Mouse (Mus musculus) heart, embryonic 11.5 days (tissue): ENCODE results near the gene Rtp2. TPM values are rescaled to one million over a fixed set of nuclear protein-coding genes. Genes with fewer than 3 reads are reported as not detected.
A peak's percentile ranks its signal among the peaks of the same experiment; 100 is the strongest.

ENCODE experiments used
- ATAC-seq: fragments of 200-750 bp; cut with Nextera tagmentation; replicated peaks from 2 replicates; pipeline ENCODE4 v1.8.0; 2017; ENCODE audit warnings: moderate library complexity; ENCODE audit not compliant: insufficient number of reproducible peaks, low FRiP score, low TSS enrichment
- H3K27ac ChIP-seq: fragments of 300-500 bp; sonication (generic); 2 replicates; pipeline ENCODE4 v1.5.1; 2014; ENCODE audit warnings: mild to moderate bottlenecking, low read depth, low read length
- H3K27me3 ChIP-seq: fragments of 300-500 bp; sonication (generic); 2 replicates; pipeline ENCODE4 v1.6.1; 2014; ENCODE audit warnings: mild to moderate bottlenecking, low read length, mixed read lengths; ENCODE audit not compliant: control insufficient read depth, insufficient read depth
- H3K36me3 ChIP-seq: fragments of 300-500 bp; sonication (generic); 2 replicates; pipeline ENCODE4 v1.6.1; 2014; ENCODE audit warnings: mild to moderate bottlenecking, low read length, moderate library complexity, mixed read lengths; ENCODE audit not compliant: control insufficient read depth, insufficient read depth
- H3K4me1 ChIP-seq: fragments of 300-500 bp; sonication (generic); 2 replicates; pipeline ENCODE4 v1.6.1; 2014; ENCODE audit warnings: low read length; ENCODE audit not compliant: control insufficient read depth, insufficient read depth
- H3K4me2 ChIP-seq: fragments of 300-500 bp; sonication (generic); 2 replicates; pipeline ENCODE4 v1.6.1; 2014; ENCODE audit warnings: mild to moderate bottlenecking, moderate library complexity
- H3K4me3 ChIP-seq: fragments of 300-500 bp; sonication (generic); 2 replicates; pipeline ENCODE4 v1.5.1; 2014; ENCODE audit warnings: low read depth, low read length
- H3K9ac ChIP-seq: fragments of 300-500 bp; sonication (generic); 2 replicates; pipeline ENCODE4 v1.6.1; 2014; ENCODE audit warnings: mild to moderate bottlenecking, low read depth, low read length, moderate library complexity
- H3K9me3 ChIP-seq: fragments of 300-500 bp; sonication (generic); replicated peaks from 2 replicates; pipeline ENCODE4 v1.6.1; 2016; ENCODE audit warnings: low read length; ENCODE audit not compliant: control insufficient read depth
- WGBS: fragments of 180-500 bp; shearing (Covaris S2); extraction: QIAGEN DNeasy Blood & Tissue Kit; methylation state at CpG from one replicate; pipeline ENCODE4 v1.1.7; 2014; ENCODE audit not compliant: insufficient replicate concordance; 5-methylcytosine and 5-hydroxymethylcytosine counted together
- polyA plus RNA-seq: library from polyadenylated mRNA; unstranded; fragments of >200 nt; fragmentation: Nextera tagmentation; extraction: Ambion mirVana; gene quantifications from 2 replicates; pipeline ENCODE4 v1.2.1, GENCODE M21; 2014

Rtp2 gene
- polyA plus RNA-seq, 1 experiment from 2014 or later: not detected

GRCm38 (mm10) chr16:23962401-23962800 lies 30.2 kb upstream of the Rtp2 start:
- H3K27ac ChIP-seq: no peak overlapping the region
- no peak overlapping the region for H3K9ac ChIP-seq
- no peak overlapping the region for H3K4me3 ChIP-seq
- H3K4me2 ChIP-seq: no peak overlapping the region
- no peak for ATAC-seq
- no peaks in the 10 kb centered on the region for H3K36me3 ChIP-seq
- WGBS: 72% methylated on average over 2 of the region's 2 CpGs
- no peaks in the 10 kb centered on the region for H3K27me3 ChIP-seq
- H3K4me1 ChIP-seq: no peaks in the 10 kb centered on the region
- no peaks in the 10 kb centered on the region for H3K9me3 ChIP-seq

GRCm38 (mm10) chr16:23958938-23959337 lies 26.7 kb upstream of the Rtp2 start:
- Histone ChIP-seq H3K9me3 (no peaks in the 10 kb centered on the region), H3K4me3 (no peak overlapping the region), H3K27ac (no peak overlapping the region), H3K4me2 (no peak overlapping the region), H3K27me3 (no peaks in the 10 kb centered on the region), H3K4me1 (no peaks in the 10 kb centered on the region), H3K36me3 (no peaks in the 10 kb centered on the region), H3K9ac (no peak overlapping the region)
- no peak for ATAC-seq

GRCm38 (mm10) chr16:23953959-23954260 lies 21.7 kb upstream of the Rtp2 start:
- WGBS: 0% methylated on average over 1 of the region's 1 CpGs
- Histone ChIP-seq H3K9ac (no peak overlapping the region), H3K27me3 (no peaks in the 10 kb centered on the region), H3K36me3 (no peaks in the 10 kb centered on the region), H3K9me3 (no peaks in the 10 kb centered on the region), H3K4me1 (no peaks in the 10 kb centered on the region), H3K4me3 (no peak overlapping the region), H3K4me2 (no peak overlapping the region), H3K27ac (no peak overlapping the region)
- no peak for ATAC-seq

GRCm38 (mm10) chr16:23953189-23953958 lies 21.2 kb upstream of the Rtp2 start:
- Histone ChIP-seq H3K4me3 (no peak overlapping the region), H3K9ac (no peak overlapping the region), H3K4me2 (no peak overlapping the region), H3K36me3 (no peaks in the 10 kb centered on the region), H3K4me1 (no peaks in the 10 kb centered on the region), H3K9me3 (no peaks in the 10 kb centered on the region), H3K27me3 (no peaks in the 10 kb centered on the region), H3K27ac (no peak overlapping the region)
- 42% methylated on average over 11 of the region's 11 CpGs for WGBS
- no peak for ATAC-seq

- Histone ChIP-seq H3K27ac (no peak overlapping the region), H3K4me3 (no peak overlapping the region), H3K4me2 (no peak overlapping the region), H3K27me3 (no peaks in the 10 kb centered on the region), H3K9ac (no peak overlapping the region), H3K4me1 (no peaks in the 10 kb centered on the region), H3K9me3 (no peaks in the 10 kb centered on the region), H3K36me3 (no peaks in the 10 kb centered on the region)
- no peak for ATAC-seq
- WGBS: 77% methylated on average over 4 of the region's 4 CpGs
Measured at GRCm38 (mm10) chr16:23952101-23952727, 20.0 kb upstream of the Rtp2 start.

- no peak overlapping the region for H3K27ac ChIP-seq
- no peak overlapping the region for H3K9ac ChIP-seq
- ATAC-seq: no peak
- H3K4me2 ChIP-seq: no peak overlapping the region
- no peaks in the 10 kb centered on the region for H3K27me3 ChIP-seq
- no peaks in the 10 kb centered on the region for H3K4me1 ChIP-seq
- WGBS: 82% methylated on average over 6 of the region's 6 CpGs
- H3K4me3 ChIP-seq: no peak overlapping the region
- H3K9me3 ChIP-seq: no peaks in the 10 kb centered on the region
- H3K36me3 ChIP-seq: no peaks in the 10 kb centered on the region
Measured at GRCm38 (mm10) chr16:23947654-23948053, 15.5 kb upstream of the Rtp2 start.

- no peaks in the 10 kb centered on the region for H3K27me3 ChIP-seq
- WGBS: 66% methylated on average over 3 of the region's 3 CpGs
Measured at GRCm38 (mm10) chr16:23944801-23945200, 12.6 kb upstream of the Rtp2 start.

GRCm38 (mm10) chr16:23934397-23934796 lies 2.2 kb upstream of the Rtp2 start:
- Histone ChIP-seq H3K36me3 (no peaks in the 10 kb centered on the region), H3K4me1 (peaks cover 3% of the 10 kb centered on the region; the same call in 1 of the 2 replicates), H3K4me3 (no peak overlapping the region), H3K27ac (no peak overlapping the region), H3K27me3 (peaks cover 6% of the 10 kb centered on the region; the same call in 1 of the 2 replicates), H3K9ac (no peak overlapping the region), H3K4me2 (no peak overlapping the region), H3K9me3 (no peaks in the 10 kb centered on the region)
- 60% methylated on average over 2 of the region's 2 CpGs for WGBS
- ATAC-seq: no peak

More at GRCm38 (mm10) chr16:23944801-23945200, 12.6 kb upstream of the Rtp2 start:
- Histone ChIP-seq H3K9me3 (no peaks in the 10 kb centered on the region), H3K4me2 (no peak overlapping the region), H3K9ac (no peak overlapping the region), H3K36me3 (no peaks in the 10 kb centered on the region), H3K27ac (no peak overlapping the region), H3K4me3 (no peak overlapping the region), H3K4me1 (no peaks in the 10 kb centered on the region)
- ATAC-seq: no peak

- Histone ChIP-seq H3K9ac (no peak overlapping the region), H3K4me1 (peaks cover 3% of the 10 kb centered on the region; the same call in 1 of the 2 replicates), H3K27me3 (peaks cover 6% of the 10 kb centered on the region; the same call in 1 of the 2 replicates), H3K4me3 (no peak overlapping the region), H3K27ac (no peak overlapping the region), H3K4me2 (peak overlapping the region; percentile 52), H3K36me3 (no peaks in the 10 kb centered on the region), H3K9me3 (no peaks in the 10 kb centered on the region)
- ATAC-seq: no peak
- 40% methylated on average over 18 of the region's 18 CpGs for WGBS
Measured at GRCm38 (mm10) chr16:23931275-23931674, 919 bp downstream of the Rtp2 start.
